Comparison of ENCODE assay signal across 22 mouse cellular contexts in the genomic region with DNA sequence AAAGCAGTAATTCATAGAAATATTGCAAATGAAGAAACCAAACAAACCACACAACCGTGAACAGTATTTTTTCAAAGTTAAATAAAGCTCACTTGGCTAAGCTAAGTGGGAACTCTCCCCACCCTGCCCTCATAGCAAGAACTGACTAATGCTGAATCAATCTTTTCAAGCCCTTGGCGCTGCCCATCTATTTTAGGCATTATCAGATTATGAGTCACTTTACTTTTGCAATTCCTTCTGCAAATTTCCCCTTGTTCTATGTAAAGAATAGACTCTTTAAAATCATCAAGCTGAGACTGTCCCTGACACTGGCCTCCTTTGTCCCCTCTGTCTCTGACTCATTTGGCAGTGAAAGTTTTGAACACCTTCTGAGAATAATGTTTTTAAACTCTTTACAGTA. TPM values are rescaled to one million over a fixed set of nuclear protein-coding genes. Genes with fewer than 3 reads are reported as not detected.
DNase-seq lines count a peak whose midpoint lies in the region; TF ChIP-seq lines count a peak whose summit lies in the region.
"Had no signal": no experiment of that assay in that cellular context is flagged by ENCODE, and none has a peak within 500 bp of the region (broad histone marks: within the 10 kb centered on the region; RNA-seq: fewer than 3 reads in every experiment).

No protein-coding gene starts in this region.

- TF ChIP-seq CTCF in bone marrow macrophage, adult 2 months (IDR thresholded peaks at IDR 0.05; ENCODE audit: low read depth, low read length), result no peak

- H3K4me3 ChIP-seq in bone marrow macrophage, adult 2 months (ENCODE audit: insufficient read depth, low read length), result no peak overlapping the region
- H3K4me3 ChIP-seq: embryonic facial prominence, embryonic 12.5 days; forebrain, embryonic 15.5 days; hindbrain, embryonic 10.5 days; lung, embryonic 15.5 days; neural tube, embryonic 15.5 days had no signal

- H3K4me1 ChIP-seq in bone marrow macrophage, adult 2 months (ENCODE audit: control insufficient read depth, insufficient read depth, low read length), result no peaks in the 10 kb centered on the region; the same call in none of the 2 replicates
- H3K4me1 ChIP-seq: embryonic facial prominence, embryonic 12.5 days; forebrain, embryonic 15.5 days; hindbrain, embryonic 10.5 days; lung, embryonic 15.5 days; neural tube, embryonic 15.5 days had no signal

- no peak for TF ChIP-seq POLR2A in bone marrow macrophage, adult 2 months (IDR thresholded peaks at IDR 0.05; ENCODE audit: borderline replicate concordance, low read depth, low read length)

- peak; percentile 8 for DNase-seq in lung, postnatal 36 days
- DNase-seq in lung, postnatal 14 days, result no peak
- DNase-seq in 3T3-L1 (ENCODE audit: low read depth, low spot score), result peak; percentile 81
- DNase-seq in Muller cell, postnatal 12 days (ENCODE audit: inconsistent ontology term), result peak; percentile 82
- no peak for DNase-seq in cerebellum, postnatal 14 days
- no peak for DNase-seq in kidney, postnatal 10 days
- no peak for DNase-seq in frontal cortex, postnatal 14 days (ENCODE audit: low spot score in 2 of 2)
- DNase-seq: cerebellum, adult 8-10 months; gastrocnemius, postnatal 36 days; kidney, adult 18-20 months; midbrain, embryonic 14.5 days; thymus, adult 18-20 months had no signal

- H3K27ac ChIP-seq in bone marrow macrophage, adult 2 months (ENCODE audit: insufficient read depth, low read depth, low read length), result peak overlapping the region; percentile 21; the same call in 1 of the 2 replicates
- H3K27ac ChIP-seq: embryonic facial prominence, embryonic 12.5 days; forebrain, embryonic 15.5 days; hindbrain, embryonic 10.5 days; kidney, postnatal 0 days; liver, embryonic 14.5 days; lung, embryonic 15.5 days; neural tube, embryonic 15.5 days had no signal

RNA-seq across cellular contexts. Expression of a gene that starts 34.5 kb away (rescaled TPM):
- 0.20 and 0.39 TPM in 2 replicates for polyA plus RNA-seq in bone marrow macrophage, adult 2 months (2012; ENCODE audit: insufficient read depth, insufficient read length, missing spikeins)
- polyA plus RNA-seq: CD4-positive, CD25-positive, alpha-beta regulatory T cell, adult 4 months; G1E had no signal

RNA-seq across cellular contexts. Expression of a gene that starts 35.8 kb away (rescaled TPM):
- 5.6 and 7.9 TPM in 2 replicates for polyA plus RNA-seq in bone marrow macrophage, adult 2 months (2012; ENCODE audit: insufficient read depth, insufficient read length, missing spikeins)
- polyA plus RNA-seq: CD4-positive, CD25-positive, alpha-beta regulatory T cell, adult 4 months; G1E had no signal

Comparison
In these comparisons a context has a peak if more than half of its experiments do, and no peak if none do; other contexts are left out.
1. DNase-seq: peak in lung, postnatal 36 days (single experiment), 3T3-L1 (single experiment) and Muller cell, postnatal 12 days (single experiment); none in lung, postnatal 14 days (single experiment), cerebellum, postnatal 14 days (0 of 2), kidney, postnatal 10 days (single experiment) and frontal cortex, postnatal 14 days (0 of 2).